Mouse (Mus musculus) MEL (cell line): Measurements from ENCODE around the gene Acmsd. TPM values are rescaled to one million over a fixed set of nuclear protein-coding genes. Genes with fewer than 3 reads are reported as not detected.

Source experiments
- DNase-seq: peaks from one replicate; pipeline ENCODE4 v3.0.0; 2011; ENCODE audit warnings: low read depth, low spot score
- H3K27ac ChIP-seq: 2 replicates; pipeline ENCODE4 v1.5.1; 2012; ENCODE audit warnings: low read depth, mild to moderate bottlenecking, control low read depth, low read length, moderate library complexity; ENCODE audit not compliant: control insufficient read depth
- H3K27me3 ChIP-seq, 2 experiments: fragments of 150-350 bp in 1 of 2; sonication (generic) in 1 of 2; 2 replicates each; pipeline ENCODE4 v1.6.1; 2012; ENCODE audit warnings: low read length in 2 of 2, mild to moderate bottlenecking in 2 of 2, improper control_type of control experiment in 1 of 2, moderate library complexity in 1 of 2; ENCODE audit not compliant: insufficient read depth in 2 of 2, control insufficient read depth in 1 of 2
- H3K36me3 ChIP-seq, 2 experiments: 2 replicates each; pipeline ENCODE4 v1.6.1; 2012 to 2014; ENCODE audit warnings: low read length in 2 of 2, improper control_type of control experiment in 1 of 2, inconsistent platforms in 1 of 2, mild to moderate bottlenecking in 1 of 2; ENCODE audit not compliant: insufficient read depth in 2 of 2, control insufficient read depth in 1 of 2
- H3K4me1 ChIP-seq, 2 experiments: fragments of 150-350 bp in 1 of 2; sonication (generic) in 1 of 2; 2 replicates each; pipeline ENCODE4 v1.6.1; 2012; ENCODE audit warnings: low read length in 2 of 2, improper control_type of control experiment in 1 of 2, mild to moderate bottlenecking in 1 of 2; ENCODE audit not compliant: insufficient read depth in 2 of 2, control insufficient read depth in 1 of 2
- H3K4me3 ChIP-seq, 2 experiments: fragments of 150-350 bp in 1 of 2; sonication (generic) in 1 of 2; 2 replicates each; pipeline ENCODE4 v1.5.1; 2012; ENCODE audit warnings: low read depth in 2 of 2, low read length in 2 of 2, mild to moderate bottlenecking in 2 of 2, moderate library complexity in 2 of 2, control low read depth in 1 of 2, improper control_type of control experiment in 1 of 2; ENCODE audit not compliant: control insufficient read depth in 1 of 2, insufficient read depth in 1 of 2
- H3K79me2 ChIP-seq: 2 replicates; pipeline ENCODE4 v1.6.1; 2012; ENCODE audit warnings: mild to moderate bottlenecking, low read length, moderate library complexity; ENCODE audit not compliant: control insufficient read depth, poor library complexity, insufficient read depth
- H3K9ac ChIP-seq: 2 replicates; pipeline ENCODE4 v1.6.1; 2012; ENCODE audit warnings: low read depth, mild to moderate bottlenecking, control low read depth, low read length, moderate library complexity; ENCODE audit not compliant: control insufficient read depth, poor library complexity, severe bottlenecking
- H3K9me3 ChIP-seq: fragments of 150-350 bp; sonication (generic); replicated peaks from 2 replicates; pipeline ENCODE4 v1.6.1; 2012; ENCODE audit warnings: mild to moderate bottlenecking, low read length, improper control_type of control experiment, moderate library complexity; ENCODE audit not compliant: insufficient read depth
- BHLHE40 ChIP-seq: IDR thresholded peaks from 2 replicates; pipeline ENCODE4 v1.6.1; 2012; ENCODE audit warnings: low read depth, mild to moderate bottlenecking, inconsistent platforms, low read length, improper control_type of control experiment, borderline replicate concordance
- CHD1 ChIP-seq: IDR thresholded peaks from 2 replicates; pipeline ENCODE4 v1.6.1; 2012; ENCODE audit warnings: low read depth, mild to moderate bottlenecking, inconsistent platforms, low read length, improper control_type of control experiment
- CHD2 ChIP-seq: IDR thresholded peaks from 2 replicates; pipeline ENCODE4 v1.6.1; 2011; ENCODE audit warnings: low read length, improper control_type of control experiment
- E2F4 ChIP-seq: IDR thresholded peaks from 2 replicates; pipeline ENCODE4 v1.6.1; 2011; ENCODE audit warnings: low read depth, low read length, improper control_type of control experiment, borderline replicate concordance
- EP300 ChIP-seq, 2 experiments: IDR thresholded peaks; 2 replicates each; pipeline ENCODE4 v1.6.1; 2011; ENCODE audit warnings: improper control_type of control experiment in 2 of 2, low read length in 2 of 2, low read depth in 1 of 2, mild to moderate bottlenecking in 1 of 2
- ETS1 ChIP-seq: IDR thresholded peaks from 2 replicates; pipeline ENCODE4 v1.6.1; 2012; ENCODE audit warnings: low read depth, mild to moderate bottlenecking, inconsistent platforms, low read length, improper control_type of control experiment, moderate library complexity
- GABPA ChIP-seq: IDR thresholded peaks from 2 replicates; pipeline ENCODE4 v1.6.1; 2012; ENCODE audit warnings: low read depth, mild to moderate bottlenecking, inconsistent platforms, low read length, improper control_type of control experiment, moderate library complexity
- GATA1 ChIP-seq: IDR thresholded peaks from 2 replicates; pipeline ENCODE4 v1.6.1; 2011; ENCODE audit warnings: low read depth, low read length, improper control_type of control experiment
- HCFC1 ChIP-seq: IDR thresholded peaks from 2 replicates; pipeline ENCODE4 v1.6.1; 2012; ENCODE audit warnings: low read depth, mild to moderate bottlenecking, inconsistent platforms, low read length, improper control_type of control experiment, moderate library complexity
- KAT2A ChIP-seq: conservative IDR thresholded peaks from 2 replicates; pipeline ENCODE4 v1.6.1; 2012; ENCODE audit warnings: low read depth, low read length, improper control_type of control experiment, inconsistent platforms
- MAFK ChIP-seq: IDR thresholded peaks from 2 replicates; pipeline ENCODE4 v1.6.1; 2011; ENCODE audit warnings: low read depth, mild to moderate bottlenecking, low read length, improper control_type of control experiment, borderline replicate concordance
- MAZ ChIP-seq: IDR thresholded peaks from 2 replicates; pipeline ENCODE4 v1.6.1; 2012; ENCODE audit warnings: low read depth, mild to moderate bottlenecking, inconsistent platforms, low read length, improper control_type of control experiment
- MYB ChIP-seq: IDR thresholded peaks from 2 replicates; pipeline ENCODE4 v1.6.1; 2011; ENCODE audit warnings: mild to moderate bottlenecking, low read depth, low read length, improper control_type of control experiment
- POLR2A ChIP-seq, 2 experiments: IDR thresholded peaks; 2 replicates each; pipeline ENCODE4 v1.6.1; 2011 to 2012; ENCODE audit warnings: low read length in 2 of 2, mild to moderate bottlenecking in 2 of 2, control low read depth in 1 of 2, improper control_type of control experiment in 1 of 2, low read depth in 1 of 2, moderate library complexity in 1 of 2; ENCODE audit not compliant: control insufficient read depth in 1 of 2, insufficient read depth in 1 of 2, poor library complexity in 1 of 2
- POLR2AphosphoS5 ChIP-seq: IDR thresholded peaks from 2 replicates; pipeline ENCODE4 v1.6.1; 2012; ENCODE audit warnings: low read depth, borderline replicate concordance, mild to moderate bottlenecking, inconsistent platforms, low read length, moderate library complexity, mixed read lengths
- RAD21 ChIP-seq: IDR thresholded peaks from 2 replicates; pipeline ENCODE4 v1.6.1; 2011; ENCODE audit warnings: mild to moderate bottlenecking, low read depth, low read length, improper control_type of control experiment
- RCOR1 ChIP-seq: IDR thresholded peaks from 2 replicates; pipeline ENCODE4 v1.6.1; 2012; ENCODE audit warnings: low read depth, mild to moderate bottlenecking, inconsistent platforms, low read length, improper control_type of control experiment
- SIN3A ChIP-seq: IDR thresholded peaks from 2 replicates; pipeline ENCODE4 v1.6.1; 2012; ENCODE audit warnings: low read length, improper control_type of control experiment, inconsistent platforms
- SMC3 ChIP-seq: IDR thresholded peaks from 2 replicates; pipeline ENCODE4 v1.6.1; 2011; ENCODE audit warnings: low read depth, low read length, improper control_type of control experiment
- TBP ChIP-seq: IDR thresholded peaks from 2 replicates; pipeline ENCODE4 v1.8.0; 2011; ENCODE audit warnings: low read depth, low read length, improper control_type of control experiment
- TCF12 ChIP-seq: IDR thresholded peaks from 2 replicates; pipeline ENCODE4 v1.6.1; 2014; ENCODE audit warnings: low read depth, mild to moderate bottlenecking, inconsistent platforms, low read length, improper control_type of control experiment, moderate library complexity
- USF2 ChIP-seq, 2 experiments: IDR thresholded peaks; 2 replicates each; pipeline ENCODE4 v1.6.1; 2011 to 2012; ENCODE audit warnings: improper control_type of control experiment in 2 of 2, low read length in 2 of 2, borderline replicate concordance in 1 of 2, inconsistent platforms in 1 of 2, low read depth in 1 of 2, mild to moderate bottlenecking in 1 of 2; ENCODE audit not compliant: insufficient read depth in 1 of 2
- ZKSCAN1 ChIP-seq: IDR thresholded peaks from 2 replicates; pipeline ENCODE4 v1.6.1; 2012; ENCODE audit warnings: low read depth, mild to moderate bottlenecking, inconsistent platforms, low read length, improper control_type of control experiment, moderate library complexity
- ZNF384 ChIP-seq: IDR thresholded peaks from 2 replicates; pipeline ENCODE4 v1.6.1; 2012; ENCODE audit warnings: low read depth, mild to moderate bottlenecking, inconsistent platforms, low read length, improper control_type of control experiment
- polyA plus RNA-seq, 2 experiments: library from polyadenylated mRNA; stranded (reverse) in 1 of 2; unstranded in 1 of 2; fragments of >175 nt in 1 of 2; fragments of >200 nt in 1 of 2; gene quantifications; 2 replicates each; pipeline versions ENCODE4 v1.2.1 to v1.2.4; 2012; ENCODE audit warnings: low replicate concordance in 2 of 2, low read depth in 1 of 2; ENCODE audit not compliant: insufficient read length in 2 of 2, insufficient read depth in 1 of 2, missing spikeins in 1 of 2
- total RNA-seq: library from RNA; depleted of rRNA; stranded (reverse); fragments of 300-350 nt; gene quantifications from 2 replicates; pipeline ENCODE4 v1.2.3, GENCODE M21; 2012

The Acmsd gene
- total and polyA plus RNA-seq, 3 experiments = 4.3 to 4.4 TPM; not detected in 1

DNA sequence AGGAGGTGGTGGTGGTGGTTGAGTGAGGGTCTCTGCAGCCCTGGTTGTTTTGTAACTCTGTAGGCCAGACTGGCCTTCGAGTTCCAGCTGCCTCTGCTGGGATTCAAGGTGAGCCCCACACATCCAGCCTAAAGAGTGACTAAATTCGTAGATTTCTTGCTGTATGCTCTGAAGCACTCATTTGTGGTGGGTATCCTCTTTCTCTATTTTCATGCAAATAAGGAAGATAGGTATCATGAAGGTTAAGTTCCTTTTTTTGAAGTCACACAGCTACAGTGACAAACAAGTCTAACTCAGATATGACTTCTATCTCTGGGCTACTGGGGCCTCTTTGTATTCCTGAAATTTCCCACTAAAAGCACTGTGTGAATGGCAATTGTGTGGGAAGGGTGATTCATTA lies 51.6 kb downstream of the Acmsd start:
- Histone ChIP-seq H3K36me3 (peaks cover 11 to 79% of the 10 kb centered on the region in 2 experiments; a peak in 3 of 4 replicates), H3K27me3 (no peaks in the 10 kb centered on the region), H3K4me1 (peaks cover 22 to 38% of the 10 kb centered on the region in 2 experiments), H3K9me3 (no peaks in the 10 kb centered on the region), H3K79me2 (peaks cover 88% of the 10 kb centered on the region), H3K27ac (peak overlapping the region; percentile 86), H3K9ac (peak overlapping the region; percentile 50), H3K4me3 (peak overlapping the region; percentile 44)
- peak; percentile 78 for DNase-seq
- TF ChIP-seq POLR2A (IDR thresholded peaks at IDR 0.05; ENCODE audit: control insufficient read depth in 1 of 2, insufficient read depth in 1 of 2, low read depth in 1 of 2, low read length in 2 of 2, poor library complexity in 1 of 2) (no peak), RAD21 (no peak), GATA1 (peak; percentile 73), SMC3 (no peak), SIN3A (peak; percentile 50; the same call in 1 of the 2 replicates), GABPA (no peak), MYB (no peak), ZNF384 (no peak; the same call in 1 of the 2 replicates), ZKSCAN1 (no peak), USF2 (IDR thresholded peaks at IDR 0.05; ENCODE audit: borderline replicate concordance in 1 of 2, insufficient read depth in 1 of 2, low read depth in 1 of 2, low read length in 2 of 2) (no peak), POLR2AphosphoS5 (no peak), BHLHE40 (no peak), ETS1 (peak; percentile 45; the same call in 1 of the 2 replicates), RCOR1 (peak; percentile 38), TBP (no peak), CHD1 (0 out of 2 replicates have a peak, but pooled peaks have one; percentile 49), HCFC1 (0 out of 2 replicates have a peak, but pooled peaks have one; percentile 28), E2F4 (no peak), KAT2A (no peak), TCF12 (no peak), EP300 (IDR thresholded peaks at IDR 0.05; ENCODE audit: low read depth in 1 of 2, low read length in 2 of 2) (peak; percentile 17 to 52; a peak in 3 of 4 replicates), MAZ (no peak), MAFK (no peak), CHD2 (no peak)
